Mouse (Mus musculus) CD4-positive helper T cell, adult 2 months (primary cell): Measurements from ENCODE around the gene Phf11a.
"Not testable (repeated sequence)": the region's sequence is repeated elsewhere in the genome, so short reads cannot be mapped to it uniquely, and the experiment has no call there.

Experiments used
- DNase-seq: peaks from one replicate; pipeline ENCODE4 v3.0.0-alpha.2; 2012; ENCODE audit warnings: low read depth, missing footprints, low spot score

The Phf11a gene

DNA sequence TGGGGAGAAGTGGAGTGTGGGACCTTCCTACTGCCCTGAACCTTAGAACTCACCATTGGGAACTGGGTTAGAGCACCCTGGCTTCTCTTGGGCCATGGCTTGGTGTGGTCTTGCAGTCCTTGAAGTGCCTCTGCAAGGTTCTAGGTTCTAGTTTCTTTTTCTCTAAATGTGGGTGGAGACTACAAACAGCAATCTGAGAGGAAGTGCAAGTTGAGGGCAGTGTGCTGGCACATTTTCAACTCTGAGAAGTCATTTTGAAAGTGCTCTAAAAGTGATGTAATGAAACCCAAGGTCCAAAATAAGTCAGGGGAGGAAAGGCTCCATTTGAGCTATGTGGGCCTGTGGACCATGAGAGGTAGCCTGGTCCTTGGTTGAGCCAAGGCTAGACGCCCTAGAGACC is at the start of gene Phf11a:
TSS of gene Phf11a (minus strand) at position 132 of the 400 bp plus-strand sequence.
- DNase-seq, result peak; percentile 46

- DNase-seq, result peak; percentile 81
Observed at GRCm38 (mm10) chr14:59341189-59341588, 43.9 kb upstream of the Phf11a start, which contains the start of gene Phf11b. Phf11b (minus strand) TSS chr14:59341351.

- DNase-seq, result peak; percentile 51
Observed at GRCm38 (mm10) chr14:59339541-59339940, 42.2 kb upstream of the Phf11a start.

DNA sequence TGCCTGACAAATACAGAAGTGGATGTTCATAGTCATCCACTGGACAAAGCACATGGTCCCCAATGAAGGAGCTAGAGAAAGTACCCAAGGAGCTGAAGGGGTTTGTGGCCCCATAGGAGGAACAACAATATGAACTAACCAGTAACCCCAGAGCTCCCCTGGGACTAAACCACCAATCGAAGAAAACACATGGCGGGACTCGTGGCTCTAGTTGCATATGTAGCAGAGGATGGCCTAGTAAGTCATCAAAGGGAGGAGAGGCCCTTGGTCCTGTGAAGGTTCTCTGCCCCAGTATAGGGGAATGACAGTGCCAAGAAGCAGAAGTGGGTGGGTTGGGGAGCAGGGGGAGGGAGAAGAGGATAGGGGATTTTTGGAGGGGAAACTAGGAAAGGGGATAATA is 38.7 kb upstream of the Phf11a start:
- not testable (repeated sequence) for DNase-seq

DNA sequence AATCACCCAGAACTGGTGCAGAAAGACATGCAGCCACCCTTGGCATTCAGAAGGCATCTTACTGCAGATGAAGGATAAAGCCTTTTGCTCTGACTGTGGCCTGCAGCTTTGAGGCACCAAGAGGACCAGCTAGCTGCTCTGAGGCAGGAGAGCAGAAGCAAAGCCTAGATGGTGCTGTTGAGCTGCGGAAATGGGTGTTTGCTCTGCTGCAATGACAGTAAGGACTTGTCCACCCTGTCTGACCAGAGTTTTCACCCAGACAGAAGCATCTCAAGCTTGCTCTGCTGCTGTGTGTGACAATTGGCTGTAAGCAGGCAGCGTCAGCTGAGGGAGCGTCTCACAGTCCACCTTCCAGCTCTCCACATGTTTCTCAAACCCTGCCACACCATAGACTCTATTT is 33.2 kb upstream of the Phf11a start:
- DNase-seq, result peak; percentile 12

DNA sequence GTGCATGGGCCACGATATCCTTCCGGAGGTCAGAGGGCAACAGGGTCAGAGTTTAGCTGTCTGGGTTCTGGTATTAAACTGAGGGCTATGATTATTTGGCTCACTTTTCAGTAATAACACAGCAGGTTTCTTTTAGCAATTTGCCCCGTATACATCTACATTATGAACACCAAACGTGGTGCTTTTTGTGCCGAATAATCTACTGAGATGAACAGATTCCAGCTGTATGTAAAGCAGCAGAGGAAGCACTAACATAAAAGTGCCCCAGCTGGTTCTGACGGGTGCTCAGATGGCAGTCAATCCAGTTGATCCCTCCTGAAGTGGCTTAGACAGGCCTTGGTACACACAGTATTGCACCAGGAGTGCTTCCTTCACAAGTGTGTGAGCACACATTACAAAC is 22.6 kb upstream of the Phf11a start:
- not testable (repeated sequence) for DNase-seq

DNA sequence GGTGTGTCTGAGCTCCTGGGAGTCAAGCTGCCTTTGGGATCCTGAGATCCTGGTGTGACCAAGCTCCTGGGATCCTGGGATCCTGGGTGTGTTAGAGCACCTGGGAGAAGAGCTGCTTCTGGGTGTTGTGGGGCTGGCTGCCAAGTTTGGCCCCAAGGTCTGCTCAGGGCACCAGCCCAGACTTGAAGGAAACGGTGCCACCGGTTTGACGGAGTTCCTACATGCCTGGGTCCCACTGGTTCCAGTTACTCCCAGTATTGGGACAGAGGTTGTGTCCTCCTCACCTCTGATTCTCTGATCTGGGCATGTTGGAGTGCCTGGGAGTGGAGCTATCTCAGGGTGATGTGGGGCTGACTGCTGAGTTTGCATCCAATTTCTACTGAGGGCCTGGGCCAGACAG is 21.7 kb upstream of the Phf11a start:
- DNase-seq, result not testable (repeated sequence)

DNA sequence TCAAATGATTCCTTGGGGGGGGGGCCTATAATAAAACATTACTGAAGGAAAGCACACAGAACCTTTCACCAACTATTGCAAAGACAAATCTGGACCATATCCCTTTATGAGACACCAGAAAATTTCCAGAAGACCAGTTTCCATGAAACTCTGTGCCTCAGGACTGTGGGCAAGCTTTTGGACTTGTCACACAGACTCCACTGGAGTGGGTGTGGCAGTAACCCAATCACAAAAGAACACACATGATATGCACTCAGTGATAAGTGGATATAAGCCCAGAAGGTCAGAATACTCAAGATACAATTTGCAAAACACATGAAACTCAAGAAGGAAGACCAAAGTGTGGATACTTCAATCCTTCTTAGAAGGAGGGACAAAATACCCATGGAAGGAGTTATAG is 5.6 kb downstream of the Phf11a start:
- DNase-seq, result not testable (repeated sequence)

DNA sequence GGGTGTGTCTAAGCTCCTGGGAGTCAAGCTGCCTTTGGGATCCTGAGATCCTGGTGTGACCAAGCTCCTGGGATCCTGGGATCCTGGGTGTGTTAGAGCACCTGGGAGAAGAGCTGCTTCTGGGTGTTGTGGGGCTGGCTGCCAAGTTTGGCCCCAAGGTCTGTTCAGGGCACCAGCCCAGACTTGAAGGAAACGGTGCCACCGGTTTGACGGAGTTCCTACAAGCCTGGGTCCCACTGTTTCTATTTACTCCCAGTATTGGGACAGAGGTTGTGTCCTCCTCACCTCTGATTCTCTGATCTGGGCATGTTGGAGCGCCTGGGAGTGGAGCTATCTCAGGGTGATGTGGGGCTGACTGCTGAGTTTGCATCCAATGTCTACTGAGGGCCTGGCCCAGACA is 22.4 kb downstream of the Phf11a start:
- not testable (repeated sequence) for DNase-seq

- peak; percentile 79 for DNase-seq
Observed at GRCm38 (mm10) chr14:59260056-59260455, 37.3 kb downstream of the Phf11a start, which contains the start of gene Gm6904. Gm6904 (minus strand) TSS chr14:59260216.

- DNase-seq, result not testable (repeated sequence)
Observed at GRCm38 (mm10) chr14:59255861-59256260, 41.5 kb downstream of the Phf11a start.

- not testable (repeated sequence) for DNase-seq
Observed at GRCm38 (mm10) chr14:59250350-59250749, 47.0 kb downstream of the Phf11a start.

DNA sequence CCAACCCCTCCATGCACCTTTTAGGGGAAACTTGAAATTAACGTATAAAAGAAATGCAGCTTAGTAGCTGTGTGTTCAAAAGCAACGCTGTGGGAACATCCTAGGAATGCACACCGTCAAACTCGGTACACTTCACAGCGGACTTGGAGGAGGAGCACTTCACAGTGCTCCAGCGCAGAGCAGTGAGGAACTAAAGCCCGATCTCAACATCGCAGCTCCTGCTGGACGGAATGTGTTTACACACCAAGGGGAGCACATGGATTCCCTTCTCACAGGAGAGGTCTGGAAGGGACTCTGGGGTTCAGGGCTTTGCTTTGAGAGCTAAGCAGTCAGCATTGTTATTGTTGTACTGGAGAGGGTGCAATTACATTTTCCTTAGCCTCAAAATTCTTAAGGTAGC is 63.7 kb downstream of the Phf11a start:
- no peak for DNase-seq

GRCm38 (mm10) chr14:59232003-59232402 is 65.3 kb downstream of the Phf11a start:
- peak; percentile 33 for DNase-seq

- DNase-seq, result no peak
Observed at GRCm38 (mm10) chr14:59230331-59230966, 66.9 kb downstream of the Phf11a start.

DNA sequence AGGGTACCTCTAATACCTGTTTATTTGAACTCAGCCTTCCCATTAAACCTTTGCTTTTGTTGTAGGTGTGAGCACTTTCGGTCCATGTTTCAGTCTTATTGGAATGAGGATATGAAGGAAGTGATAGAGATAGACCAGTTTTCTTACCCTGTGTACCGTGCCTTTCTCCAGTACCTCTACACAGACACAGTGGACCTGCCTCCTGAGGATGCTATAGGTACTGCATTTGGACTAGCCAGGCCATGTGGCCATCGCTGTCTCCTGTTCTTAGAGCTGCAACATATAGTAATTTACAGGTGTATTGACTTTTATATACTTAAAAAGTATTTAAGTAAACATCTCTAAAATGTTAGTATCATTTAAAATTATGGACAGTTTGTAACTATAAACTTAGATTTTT is 67.5 kb downstream of the Phf11a start:
- DNase-seq, result no peak
